Mouse (Mus musculus): ENCODE data around the gene Vps50.

DNA sequence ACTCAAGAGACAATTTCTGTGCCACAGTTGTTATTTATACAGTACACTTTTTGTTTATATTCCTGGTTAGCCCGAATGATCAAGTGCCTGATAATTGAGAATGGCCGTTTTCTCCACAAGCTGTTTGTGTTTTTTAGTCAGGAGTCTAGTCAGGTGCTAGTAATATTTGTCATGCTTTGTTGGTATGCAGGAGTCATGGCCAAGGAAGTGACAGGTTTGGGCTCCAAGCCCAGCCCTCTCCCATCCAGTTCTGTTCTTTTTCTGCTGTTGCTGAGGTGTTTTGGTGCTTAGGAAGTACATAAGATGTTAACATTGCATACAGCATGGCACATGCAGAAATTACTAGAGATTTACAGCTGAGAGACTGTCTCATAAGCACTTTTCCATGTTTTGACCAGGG lies 41.3 kb downstream of the Vps50 start:
- TF ChIP-seq POLR2A (IDR thresholded peaks at IDR 0.05; ENCODE audit: control insufficient read depth, low read depth, low read length) (no peak), CTCF (IDR thresholded peaks at IDR 0.05; ENCODE audit: control insufficient read depth, insufficient read depth, insufficient replicate concordance, low read depth, low read length) (no peak)

Measured in testis, adult 2 months (tissue).